Mouse (Mus musculus) embryo, embryonic 11 days (tissue): Measurements from ENCODE around the gene Rasl2-9.
"Not testable (repeated sequence)": the region's sequence is repeated elsewhere in the genome, so short reads cannot be mapped to it uniquely, and the experiment has no call there.

ENCODE experiments used
- DNase-seq: peaks from one replicate; pipeline ENCODE4 v3.0.0-alpha.2; 2015

Rasl2-9 gene

GRCm38 (mm10) chr7:5080010-5080751 lies 45.6 kb downstream of the Rasl2-9 start, which contains the start of gene Epn1:
Gene Epn1, plus strand, starts transcription at chr7:5080235.
- DNase-seq: peak; percentile 99

GRCm38 (mm10) chr7:5079365-5080009 lies 46.3 kb downstream of the Rasl2-9 start:
- not testable (repeated sequence) for DNase-seq

- DNase-seq: no peak
Measured at GRCm38 (mm10) chr7:5076931-5077330, 48.8 kb downstream of the Rasl2-9 start.

GRCm38 (mm10) chr7:5074984-5075383 lies 50.8 kb downstream of the Rasl2-9 start:
- no peak for DNase-seq
